Mouse (Mus musculus) gastrocnemius, adult 2 months (tissue): ENCODE results near the gene Grm8. TPM values are rescaled to one million over a fixed set of nuclear protein-coding genes. Genes with fewer than 3 reads are reported as not detected.

Source experiments
- DNase-seq: peaks from one replicate; pipeline ENCODE4 v3.0.0; 2022
- H3K27ac ChIP-seq: fragments of 200-600 bp; 2 replicates; pipeline ENCODE4 v1.8.1; 2022; ENCODE audit warnings: mild to moderate bottlenecking
- H3K4me3 ChIP-seq: fragments of 200-600 bp; 2 replicates; pipeline ENCODE4 v1.8.1; 2022; ENCODE audit warnings: mild to moderate bottlenecking, moderate library complexity
- CTCF ChIP-seq: fragments of 200-600 bp; IDR thresholded peaks from 2 replicates; pipeline ENCODE4 v1.8.1; 2022; ENCODE audit warnings: antibody characterized with exemption, mild to moderate bottlenecking, moderate library complexity
- intact Hi-C: fragments of 180-260 bp; cut with DNase I; formaldehyde crosslinking; loops from one replicate; pipeline ENCODE4 v1.15.1; 2025
- total RNA-seq, 2 experiments: library from RNA; stranded (reverse); gene quantifications; 2 replicates each; pipeline ENCODE4 v1.2.3; 2021

Grm8 gene
- total RNA-seq, 2 experiments from 2014 or later, result 0.20 to 0.36 TPM

DNA sequence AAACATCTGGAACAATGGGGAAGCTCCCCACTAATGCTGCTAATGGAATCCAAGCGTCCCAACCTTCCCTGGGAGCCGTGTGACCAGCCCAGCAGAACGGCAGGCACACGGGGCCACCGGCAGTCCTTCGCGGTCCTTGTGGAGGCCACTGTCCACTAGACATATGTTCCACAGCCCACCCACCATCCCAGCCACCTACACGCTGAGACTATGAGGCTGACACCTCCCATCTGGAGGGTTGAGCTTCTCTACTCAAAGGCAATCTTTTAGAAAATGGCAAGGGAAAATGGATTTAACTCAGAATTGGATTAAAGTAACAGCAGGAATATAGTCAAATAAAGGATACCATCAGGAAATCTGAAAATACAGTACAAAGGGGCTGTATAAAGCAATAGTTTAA lies 23.4 kb downstream of the Grm8 start:
- no peak overlapping the region for H3K4me3 ChIP-seq
- H3K27ac ChIP-seq, result no peak overlapping the region
- no peak for TF ChIP-seq CTCF
- DNase-seq, result no peak
- intact Hi-C loops, result no loop called here

DNA sequence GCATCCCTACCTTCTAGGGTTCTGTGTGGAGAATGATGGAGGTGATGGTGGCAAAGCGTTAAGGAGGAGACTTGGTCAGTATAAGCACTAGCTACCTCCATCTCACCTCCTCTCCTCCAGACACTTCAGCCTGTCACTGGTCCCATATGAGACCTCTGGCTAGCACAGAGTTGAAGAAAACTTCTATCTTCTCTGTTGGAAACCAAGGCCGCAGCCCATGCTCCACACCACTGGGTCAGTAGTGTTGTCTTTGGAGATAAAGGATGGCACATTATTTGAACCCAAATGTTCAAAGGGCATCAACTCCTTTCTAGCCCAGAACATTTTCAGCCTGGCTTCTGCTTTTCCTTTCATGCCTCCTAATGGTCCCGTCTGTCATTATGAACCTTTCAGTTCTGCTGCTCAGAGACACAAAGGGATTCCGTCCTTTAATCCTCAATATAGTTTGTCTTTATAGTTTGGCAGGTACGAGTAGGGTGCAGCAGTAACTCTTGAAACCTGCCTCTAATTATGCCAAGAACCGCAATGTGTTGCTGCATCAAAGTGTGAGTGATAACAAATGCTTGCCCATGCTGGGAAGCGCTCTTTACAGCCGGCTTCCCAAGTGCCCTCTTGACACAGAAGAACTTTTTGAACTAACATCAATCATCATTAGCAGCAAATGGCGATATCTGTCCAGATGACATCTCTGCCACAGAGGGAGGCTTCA lies 32.2 kb downstream of the Grm8 start:
- intact Hi-C loops, result no loop called here
- no peak overlapping the region for H3K27ac ChIP-seq
- TF ChIP-seq CTCF, result no peak
- no peak overlapping the region for H3K4me3 ChIP-seq
- no peak for DNase-seq

DNA sequence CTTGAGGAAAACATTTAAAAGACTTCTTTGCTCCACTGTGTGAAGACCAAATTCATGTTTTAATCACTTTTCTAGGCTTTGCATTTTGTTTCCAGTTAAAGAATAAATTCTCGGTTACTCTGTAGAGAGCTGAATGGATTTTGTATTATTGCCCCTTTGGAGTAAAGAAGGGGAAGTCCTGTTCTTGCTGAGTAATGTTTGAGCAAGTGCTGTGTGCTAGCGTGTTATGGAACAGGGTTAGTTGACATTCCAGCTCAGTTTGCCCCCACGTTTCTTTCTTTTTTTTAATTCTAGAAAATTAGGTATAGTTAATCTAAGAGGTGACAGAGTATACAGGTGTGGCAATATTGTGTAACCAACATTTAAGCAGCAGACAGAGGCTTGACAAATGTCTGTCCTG lies 35.0 kb downstream of the Grm8 start:
- H3K27ac ChIP-seq, result no peak overlapping the region
- intact Hi-C loops, result no loop called here
- no peak for DNase-seq
- TF ChIP-seq CTCF, result no peak
- H3K4me3 ChIP-seq, result no peak overlapping the region

DNA sequence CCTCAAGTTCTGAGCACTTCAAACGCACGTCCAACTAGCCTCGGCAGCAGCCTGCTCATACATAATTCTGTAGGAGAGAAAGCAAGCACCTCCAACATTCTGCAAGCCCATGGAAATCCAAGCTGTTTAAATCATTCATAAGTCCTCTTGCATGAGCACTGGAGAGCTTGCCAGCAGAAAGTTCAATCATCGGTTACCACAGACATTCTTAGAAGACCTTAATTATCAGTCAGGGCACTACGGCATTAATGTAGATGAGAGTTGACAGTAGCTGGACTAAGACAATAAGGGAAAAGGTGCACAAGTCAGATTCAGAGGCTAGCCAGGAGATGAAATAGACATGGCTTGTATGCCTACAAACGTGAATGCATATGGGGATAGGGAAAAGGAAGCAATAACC lies 42.5 kb downstream of the Grm8 start:
- DNase-seq, result no peak
- no peak for TF ChIP-seq CTCF
- no peak overlapping the region for H3K27ac ChIP-seq
- intact Hi-C loops, result no loop called here
- H3K4me3 ChIP-seq, result no peak overlapping the region

DNA sequence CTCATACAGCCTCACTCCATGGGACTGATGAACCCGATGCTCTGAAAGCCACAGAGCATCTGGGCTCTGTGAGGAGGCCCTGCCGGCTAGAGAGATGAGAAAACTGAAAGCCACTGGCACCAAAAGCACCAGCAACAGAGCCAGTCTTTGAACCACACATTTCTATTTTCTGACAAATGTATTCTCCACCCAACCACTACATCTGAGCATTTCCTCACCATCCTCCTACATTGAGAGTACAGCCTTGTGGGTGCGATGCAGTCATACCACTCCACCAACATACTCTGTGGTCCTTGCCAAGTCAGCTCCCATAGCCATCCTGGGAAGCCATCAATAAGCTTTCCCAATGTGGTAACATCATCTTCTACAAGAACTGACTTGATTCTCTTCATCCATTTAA lies 43.1 kb downstream of the Grm8 start:
- TF ChIP-seq CTCF, result no peak
- Histone ChIP-seq H3K4me3 (no peak overlapping the region), H3K27ac (no peak overlapping the region)
- DNase-seq, result no peak
- intact Hi-C loops, result no loop called here

DNA sequence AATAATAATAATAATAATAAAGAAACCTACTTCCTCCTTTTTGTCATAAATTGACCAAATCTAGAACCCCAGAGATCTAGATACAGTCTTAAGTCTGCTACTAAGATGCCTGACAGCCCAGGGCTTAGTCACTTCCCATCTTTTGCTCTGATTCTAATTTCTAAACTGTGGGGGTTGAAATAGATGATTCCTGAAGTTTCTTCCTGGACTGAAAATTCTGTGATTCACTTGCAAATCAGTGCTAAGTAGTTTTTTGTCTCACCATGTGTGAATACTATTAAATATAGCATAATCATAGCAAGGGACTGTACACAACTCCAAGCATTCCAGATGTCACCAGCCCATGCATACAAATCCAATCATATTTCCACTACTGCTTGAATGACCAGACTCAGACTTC lies 44.0 kb downstream of the Grm8 start:
- Histone ChIP-seq H3K27ac (no peak overlapping the region), H3K4me3 (no peak overlapping the region)
- TF ChIP-seq CTCF, result no peak
- no peak for DNase-seq
- intact Hi-C loops, result no loop called here

DNA sequence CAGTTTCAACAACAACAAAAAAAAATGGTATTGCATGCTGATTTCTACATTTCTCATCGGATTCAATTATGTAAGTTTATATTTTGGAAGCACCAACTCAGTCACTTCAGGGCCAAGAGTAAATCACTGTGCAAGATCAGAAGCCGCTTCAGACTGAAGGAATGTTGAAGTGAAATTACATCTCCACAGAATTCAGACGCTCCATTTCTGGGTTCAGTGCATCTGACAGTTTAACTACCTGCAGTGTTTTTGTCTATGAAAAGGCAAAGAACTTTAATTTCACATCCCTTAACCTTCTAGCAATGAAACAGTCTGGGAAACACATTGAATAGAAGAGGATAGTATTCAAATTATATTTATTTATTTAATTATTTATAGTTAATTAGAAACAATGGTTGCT lies 59.4 kb downstream of the Grm8 start:
- Histone ChIP-seq H3K27ac (no peak overlapping the region), H3K4me3 (no peak overlapping the region)
- no peak for TF ChIP-seq CTCF
- intact Hi-C loops, result no loop called here
- no peak for DNase-seq

DNA sequence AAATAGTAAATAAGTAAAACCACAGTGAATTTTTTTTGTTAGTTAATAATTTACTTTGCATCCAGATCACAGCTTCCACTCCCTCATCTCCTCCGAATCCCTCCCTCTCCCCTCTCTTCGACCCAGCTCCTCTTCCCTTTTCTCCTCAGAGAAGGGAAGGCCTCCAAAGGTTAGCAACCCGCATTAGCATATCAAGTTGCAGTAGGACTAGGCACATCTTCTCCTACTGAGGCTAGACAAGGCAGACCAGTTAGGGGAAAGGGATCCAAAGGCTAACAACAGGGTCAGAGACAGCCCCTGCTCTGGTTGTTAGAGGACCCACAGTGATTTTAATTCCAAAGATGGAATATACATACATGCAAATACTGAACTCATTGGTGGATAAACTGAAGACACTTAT lies 60.5 kb downstream of the Grm8 start:
- H3K4me3 ChIP-seq, result no peak overlapping the region
- intact Hi-C loops, result no loop called here
- DNase-seq, result no peak
- no peak for TF ChIP-seq CTCF
- H3K27ac ChIP-seq, result no peak overlapping the region

DNA sequence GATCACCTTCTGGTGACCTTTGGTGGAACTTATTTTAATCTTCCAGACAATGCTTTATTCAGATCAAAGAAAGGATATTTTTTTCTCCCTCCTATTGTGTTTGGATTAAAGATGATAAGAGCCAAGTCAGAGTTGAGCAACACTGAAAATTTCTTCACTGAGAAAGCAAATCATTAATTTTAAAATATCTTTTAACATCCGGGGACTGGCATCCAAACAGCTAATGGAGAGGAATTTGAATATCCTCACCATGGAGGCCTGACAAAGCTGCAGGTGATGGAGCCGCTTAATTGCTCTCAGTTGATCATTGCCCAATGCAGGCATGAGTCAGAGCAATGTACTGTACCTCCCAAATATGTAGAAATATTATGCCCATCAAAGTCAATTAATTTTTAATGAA lies 83.0 kb downstream of the Grm8 start:
- no peak overlapping the region for H3K27ac ChIP-seq
- no peak for DNase-seq
- intact Hi-C loops, result no loop called here
- no peak overlapping the region for H3K4me3 ChIP-seq
- TF ChIP-seq CTCF, result no peak

DNA sequence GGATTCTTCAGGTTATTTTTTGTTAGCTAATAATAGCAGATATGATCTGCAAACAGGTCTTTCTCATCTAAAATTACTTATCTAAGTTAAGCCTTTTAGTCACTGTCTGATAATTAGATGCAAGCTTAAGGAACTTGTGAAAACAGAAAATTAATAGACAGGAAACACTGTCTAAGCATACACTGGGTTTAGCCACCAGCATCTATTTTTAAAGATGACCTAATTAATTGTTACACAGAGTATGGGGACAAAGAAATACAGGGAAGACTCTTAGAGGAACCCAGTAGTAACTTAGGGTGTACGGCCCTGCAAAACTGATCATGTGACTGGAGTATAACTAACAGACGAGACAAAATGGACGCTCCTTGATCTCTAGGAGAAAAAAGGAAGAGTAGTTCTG lies 92.6 kb downstream of the Grm8 start:
- DNase-seq, result no peak
- intact Hi-C loops, result no loop called here
- no peak for TF ChIP-seq CTCF
- Histone ChIP-seq H3K27ac (no peak overlapping the region), H3K4me3 (no peak overlapping the region)

DNA sequence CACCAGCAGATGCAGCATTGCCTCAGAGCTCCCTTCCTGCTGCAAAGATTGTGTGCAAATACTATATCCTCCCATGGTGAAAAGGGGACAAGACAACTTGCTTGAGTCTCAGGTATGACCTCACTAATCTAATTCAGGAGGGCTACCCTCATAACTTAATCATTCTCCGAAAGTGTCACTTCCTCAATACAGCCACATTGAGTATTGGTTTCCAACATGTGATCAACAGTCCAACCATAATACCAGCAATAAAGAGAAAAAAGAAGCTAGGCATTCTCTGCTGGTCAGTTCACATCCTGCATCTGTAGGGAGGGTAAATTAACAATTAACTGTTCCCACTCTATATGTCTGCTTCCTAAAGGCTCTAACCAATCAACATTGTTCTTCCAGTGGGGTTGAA lies 94.2 kb downstream of the Grm8 start:
- no peak for TF ChIP-seq CTCF
- no peak overlapping the region for H3K4me3 ChIP-seq
- no peak for DNase-seq
- intact Hi-C loops, result no loop called here
- H3K27ac ChIP-seq, result no peak overlapping the region

DNA sequence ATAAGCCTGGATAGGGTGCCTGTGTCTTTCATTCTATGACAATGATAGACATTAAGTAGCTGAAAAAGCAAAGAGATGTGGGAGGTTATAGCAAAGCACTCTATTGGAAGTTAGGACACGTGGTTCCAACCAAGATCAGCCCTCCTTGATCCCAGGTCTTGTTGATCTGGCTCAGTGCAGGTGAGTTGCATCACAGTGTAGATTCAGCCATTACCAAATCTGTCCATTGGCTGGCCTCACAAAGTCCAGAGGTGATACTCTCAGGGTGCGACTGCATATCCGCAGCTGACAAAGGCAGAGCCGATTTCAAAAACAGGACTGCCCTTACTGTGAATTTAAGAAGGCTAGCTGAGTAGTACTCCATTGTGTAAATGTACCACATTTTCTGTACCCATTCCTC lies 103.0 kb downstream of the Grm8 start:
- H3K27ac ChIP-seq, result no peak overlapping the region
- intact Hi-C loops, result no loop called here
- TF ChIP-seq CTCF, result no peak
- no peak for DNase-seq
- H3K4me3 ChIP-seq, result no peak overlapping the region

DNA sequence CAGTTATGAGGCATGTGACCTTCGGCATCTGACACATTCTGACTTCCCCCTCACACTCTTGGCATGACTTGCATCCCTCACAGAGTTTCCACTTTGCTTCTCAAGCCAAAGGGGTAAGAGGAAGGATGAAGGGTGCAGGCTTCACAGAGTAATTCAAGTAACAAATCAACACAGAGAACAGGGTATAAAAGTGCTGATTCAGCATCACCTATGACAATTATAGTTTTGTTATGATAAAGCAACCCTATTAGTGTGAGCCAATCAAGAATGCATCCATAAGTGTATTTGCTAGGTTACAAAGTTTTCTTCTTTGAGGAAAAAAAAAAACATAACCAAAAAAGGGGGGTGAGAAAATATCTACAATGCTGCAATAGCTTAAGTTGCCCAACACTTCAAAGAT lies 117.3 kb downstream of the Grm8 start:
- intact Hi-C loops, result no loop called here
- no peak for TF ChIP-seq CTCF
- Histone ChIP-seq H3K4me3 (no peak overlapping the region), H3K27ac (no peak overlapping the region)
- no peak for DNase-seq

DNA sequence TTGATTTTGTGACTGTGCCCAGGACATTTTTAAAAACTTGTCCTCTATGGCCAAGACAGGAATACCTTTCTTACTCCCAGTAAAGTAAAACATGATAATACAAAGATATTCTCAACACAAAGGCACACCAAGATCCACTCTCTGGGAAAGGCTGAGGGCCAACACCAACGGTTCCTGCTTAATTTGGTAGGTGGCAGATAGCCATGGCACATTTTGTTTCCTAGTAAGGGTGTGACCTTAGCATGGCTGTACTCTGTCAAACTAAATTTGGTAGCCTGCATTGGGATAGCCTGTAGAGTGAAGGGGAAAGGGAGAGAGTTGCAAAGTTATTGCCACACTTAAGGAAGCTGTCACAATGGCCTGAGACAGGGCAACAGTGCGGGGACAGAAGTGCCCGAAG lies 128.0 kb downstream of the Grm8 start:
- Histone ChIP-seq H3K27ac (no peak overlapping the region), H3K4me3 (no peak overlapping the region)
- TF ChIP-seq CTCF, result no peak
- intact Hi-C loops, result no loop called here
- no peak for DNase-seq
